Mouse (Mus musculus) forebrain, embryonic 13.5 days (tissue): ENCODE results near the gene Icam2. TPM values are rescaled to one million over a fixed set of nuclear protein-coding genes. Genes with fewer than 3 reads are reported as not detected.
"Not testable (repeated sequence)": the region's sequence is repeated elsewhere in the genome, so short reads cannot be mapped to it uniquely, and the experiment has no call there.

Experiments used
- ATAC-seq: fragments of 200-750 bp; cut with Nextera tagmentation; 2 replicates; pipeline ENCODE4 v1.8.0; 2017
- H3K27ac ChIP-seq: fragments of 300-500 bp; sonication (generic); 2 replicates; pipeline ENCODE4 v1.5.1; 2015; ENCODE audit warnings: inconsistent platforms, mild to moderate bottlenecking, moderate library complexity
- H3K27me3 ChIP-seq: fragments of 300-500 bp; sonication (generic); 2 replicates; pipeline ENCODE4 v1.6.1; 2015; ENCODE audit warnings: mild to moderate bottlenecking, inconsistent platforms
- H3K36me3 ChIP-seq: fragments of 300-500 bp; sonication (generic); 2 replicates; pipeline ENCODE4 v1.6.1; 2015; ENCODE audit warnings: mild to moderate bottlenecking, inconsistent platforms; ENCODE audit not compliant: poor library complexity, severe bottlenecking
- H3K4me1 ChIP-seq: fragments of 300-500 bp; sonication (generic); 2 replicates; pipeline ENCODE4 v1.6.1; 2015; ENCODE audit warnings: inconsistent platforms
- H3K4me2 ChIP-seq: fragments of 300-500 bp; sonication (generic); 2 replicates; pipeline ENCODE4 v1.6.1; 2015; ENCODE audit warnings: inconsistent platforms, mild to moderate bottlenecking, moderate library complexity
- H3K4me3 ChIP-seq: fragments of 300-500 bp; sonication (generic); 2 replicates; pipeline ENCODE4 v1.5.1; 2015; ENCODE audit warnings: mild to moderate bottlenecking, inconsistent platforms
- H3K9ac ChIP-seq: fragments of 300-500 bp; sonication (generic); 2 replicates; pipeline ENCODE4 v1.6.1; 2015; ENCODE audit warnings: mild to moderate bottlenecking, inconsistent platforms
- H3K9me3 ChIP-seq: fragments of 300-500 bp; sonication (generic); replicated peaks from 2 replicates; pipeline ENCODE4 v1.6.1; 2016; ENCODE audit warnings: inconsistent platforms
- WGBS: fragments of 180-500 bp; shearing (Covaris S2); methylation state at CpG from one replicate; pipeline ENCODE4 v1.1.7; 2015; 5-methylcytosine and 5-hydroxymethylcytosine counted together
- polyA plus RNA-seq: library from polyadenylated mRNA; unstranded; fragments of >200 nt; fragmentation: Nextera tagmentation; extraction: Ambion mirVana; gene quantifications from 2 replicates; pipeline ENCODE4 v1.2.1, GENCODE M21; 2015

The Icam2 gene
- polyA plus RNA-seq, 1 experiment from 2014 or later: 11.6 TPM

GRCm38 (mm10) chr11:106416331-106416730, 28.5 kb upstream of the Icam2 start:
- no peak for ATAC-seq
- peaks cover 16% of the 10 kb centered on the region for H3K36me3 ChIP-seq
- 67% methylated on average over 3 of the region's 3 CpGs for WGBS

GRCm38 (mm10) chr11:106412641-106413360, 24.9 kb upstream of the Icam2 start:
- Histone ChIP-seq H3K9ac (no peak overlapping the region), H3K27ac (no peak overlapping the region), H3K4me2 (no peak overlapping the region), H3K4me1 (no peaks in the 10 kb centered on the region), H3K36me3 (peaks cover 36% of the 10 kb centered on the region), H3K27me3 (no peaks in the 10 kb centered on the region), H3K4me3 (no peak overlapping the region), H3K9me3 (no peaks in the 10 kb centered on the region)
- no peak for ATAC-seq
- 92% methylated on average over 3 of the region's 3 CpGs for WGBS

More at GRCm38 (mm10) chr11:106416331-106416730, 28.5 kb upstream of the Icam2 start:
- Histone ChIP-seq H3K4me1 (no peaks in the 10 kb centered on the region), H3K27me3 (no peaks in the 10 kb centered on the region), H3K4me3 (no peak overlapping the region), H3K4me2 (no peak overlapping the region), H3K9me3 (no peaks in the 10 kb centered on the region), H3K9ac (no peak overlapping the region), H3K27ac (no peak overlapping the region)

- H3K4me1 ChIP-seq: no peaks in the 10 kb centered on the region
- H3K27me3 ChIP-seq: no peaks in the 10 kb centered on the region
- H3K36me3 ChIP-seq: peaks cover 46% of the 10 kb centered on the region
- no peak overlapping the region for H3K27ac ChIP-seq
- WGBS: 88% methylated on average over 2 of the region's 2 CpGs
- no peak overlapping the region for H3K4me2 ChIP-seq
- H3K4me3 ChIP-seq: no peak overlapping the region
- H3K9ac ChIP-seq: no peak overlapping the region
- H3K9me3 ChIP-seq: no peaks in the 10 kb centered on the region
- ATAC-seq: no peak
These were observed 23.3 kb upstream of the Icam2 start for GRCm38 (mm10) chr11:106411157-106411556.

GRCm38 (mm10) chr11:106410507-106410906, 22.6 kb upstream of the Icam2 start:
- H3K36me3 ChIP-seq: peaks cover 53% of the 10 kb centered on the region
- 95% methylated on average over 3 of the region's 3 CpGs for WGBS

GRCm38 (mm10) chr11:106410011-106410410, 22.1 kb upstream of the Icam2 start:
- Histone ChIP-seq H3K9me3 (no peaks in the 10 kb centered on the region), H3K9ac (no peak overlapping the region), H3K27me3 (no peaks in the 10 kb centered on the region), H3K36me3 (peaks cover 57% of the 10 kb centered on the region), H3K4me3 (no peak overlapping the region), H3K4me1 (no peaks in the 10 kb centered on the region), H3K4me2 (no peak overlapping the region), H3K27ac (no peak overlapping the region)
- 82% methylated on average over 4 of the region's 4 CpGs for WGBS
- no peak for ATAC-seq

More at GRCm38 (mm10) chr11:106410507-106410906, 22.6 kb upstream of the Icam2 start:
- Histone ChIP-seq H3K9me3 (no peaks in the 10 kb centered on the region), H3K4me1 (no peaks in the 10 kb centered on the region), H3K27me3 (no peaks in the 10 kb centered on the region), H3K4me3 (no peak overlapping the region), H3K27ac (no peak overlapping the region), H3K9ac (no peak overlapping the region), H3K4me2 (no peak overlapping the region)
- no peak for ATAC-seq

- no peak overlapping the region for H3K27ac ChIP-seq
- no peak for ATAC-seq
- H3K4me1 ChIP-seq: no peaks in the 10 kb centered on the region
- WGBS: 94% methylated on average over 8 of the region's 8 CpGs
- no peak overlapping the region for H3K4me2 ChIP-seq
- H3K27me3 ChIP-seq: no peaks in the 10 kb centered on the region
- H3K36me3 ChIP-seq: peaks cover 48% of the 10 kb centered on the region
- H3K9ac ChIP-seq: no peak overlapping the region
- H3K9me3 ChIP-seq: no peaks in the 10 kb centered on the region
- no peak overlapping the region for H3K4me3 ChIP-seq
These were observed 10.6 kb upstream of the Icam2 start for GRCm38 (mm10) chr11:106398481-106398880.

- H3K36me3 ChIP-seq: peaks cover 41% of the 10 kb centered on the region
- 85% methylated on average over 3 of the region's 3 CpGs for WGBS
- ATAC-seq: no peak
- no peaks in the 10 kb centered on the region for H3K4me1 ChIP-seq
- H3K4me3 ChIP-seq: no peak overlapping the region
- no peaks in the 10 kb centered on the region for H3K9me3 ChIP-seq
- no peak overlapping the region for H3K9ac ChIP-seq
- H3K27me3 ChIP-seq: no peaks in the 10 kb centered on the region
- H3K4me2 ChIP-seq: no peak overlapping the region
- H3K27ac ChIP-seq: no peak overlapping the region
These were observed 9.8 kb upstream of the Icam2 start for GRCm38 (mm10) chr11:106397656-106398055.

GRCm38 (mm10) chr11:106394055-106394454, 6.2 kb upstream of the Icam2 start:
- H3K9me3 ChIP-seq, H3K4me1 ChIP-seq, H3K27me3 ChIP-seq, ATAC-seq, H3K4me2 ChIP-seq, H3K4me3 ChIP-seq, H3K9ac ChIP-seq, H3K27ac ChIP-seq: not testable (repeated sequence)
- 89% methylated on average over 2 of the region's 2 CpGs for WGBS
- H3K36me3 ChIP-seq: peaks cover 20% of the 10 kb centered on the region

- Histone ChIP-seq H3K9me3 (no peaks in the 10 kb centered on the region), H3K4me2 (no peak overlapping the region), H3K4me3 (no peak overlapping the region), H3K4me1 (no peaks in the 10 kb centered on the region), H3K9ac (no peak overlapping the region), H3K27ac (no peak overlapping the region), H3K27me3 (no peaks in the 10 kb centered on the region), H3K36me3 (peaks cover 12% of the 10 kb centered on the region)
- no peak for ATAC-seq
- 76% methylated on average over 4 of the region's 4 CpGs for WGBS
These were observed 5.4 kb upstream of the Icam2 start for GRCm38 (mm10) chr11:106393331-106393616.

GRCm38 (mm10) chr11:106392597-106393330, 4.9 kb upstream of the Icam2 start:
- WGBS: 70% methylated on average over 7 of the region's 7 CpGs
- no peak overlapping the region for H3K4me2 ChIP-seq
- no peak overlapping the region for H3K27ac ChIP-seq
- H3K9ac ChIP-seq: no peak overlapping the region
- no peaks in the 10 kb centered on the region for H3K27me3 ChIP-seq
- no peaks in the 10 kb centered on the region for H3K9me3 ChIP-seq
- H3K36me3 ChIP-seq: peaks cover 7% of the 10 kb centered on the region; the same call in 1 of the 2 replicates
- ATAC-seq: no peak
- no peak overlapping the region for H3K4me3 ChIP-seq
- H3K4me1 ChIP-seq: no peaks in the 10 kb centered on the region

GRCm38 (mm10) chr11:106391546-106392188, 3.8 kb upstream of the Icam2 start:
- H3K9ac ChIP-seq: no peak overlapping the region
- H3K27me3 ChIP-seq: no peaks in the 10 kb centered on the region
- no peaks in the 10 kb centered on the region for H3K9me3 ChIP-seq
- no peak overlapping the region for H3K4me3 ChIP-seq
- no peak overlapping the region for H3K4me2 ChIP-seq
- ATAC-seq: peak; percentile 41; the same call in 1 of the 2 replicates
- H3K36me3 ChIP-seq: 0 out of 2 replicates have a peak, but pooled peaks cover 4% of the 10 kb centered on the region
- H3K27ac ChIP-seq: no peak overlapping the region
- 30% methylated on average over 6 of the region's 6 CpGs for WGBS
- no peaks in the 10 kb centered on the region for H3K4me1 ChIP-seq

GRCm38 (mm10) chr11:106390757-106391156, 2.9 kb upstream of the Icam2 start:
- Histone ChIP-seq H3K9ac (no peak overlapping the region), H3K36me3 (0 out of 2 replicates have a peak, but pooled peaks cover 4% of the 10 kb centered on the region), H3K4me2 (no peak overlapping the region), H3K4me3 (no peak overlapping the region), H3K4me1 (no peaks in the 10 kb centered on the region), H3K9me3 (no peaks in the 10 kb centered on the region), H3K27me3 (no peaks in the 10 kb centered on the region), H3K27ac (no peak overlapping the region)
- ATAC-seq: no peak
- 73% methylated on average over 3 of the region's 3 CpGs for WGBS
